Mouse (Mus musculus): ENCODE results near the gene Pdzk1. TPM values are rescaled to one million over a fixed set of nuclear protein-coding genes. Genes with fewer than 3 reads are reported as not detected.

The Pdzk1 gene
- 36.0 and 63.3 TPM in 2 replicates for polyA plus RNA-seq (2014; fragmentation: Nextera tagmentation; extraction: Ambion mirVana)

- WGBS = 76% methylated on average over 1 of the region's 1 CpGs
These were observed at the start of gene Pdzk1, which contains the start of gene Cd160 for GRCm38 (mm10) chr3:96828984-96829383. Pdzk1 (plus strand) TSS chr3:96829284. Cd160 (minus strand) TSS chr3:96829351.

DNA sequence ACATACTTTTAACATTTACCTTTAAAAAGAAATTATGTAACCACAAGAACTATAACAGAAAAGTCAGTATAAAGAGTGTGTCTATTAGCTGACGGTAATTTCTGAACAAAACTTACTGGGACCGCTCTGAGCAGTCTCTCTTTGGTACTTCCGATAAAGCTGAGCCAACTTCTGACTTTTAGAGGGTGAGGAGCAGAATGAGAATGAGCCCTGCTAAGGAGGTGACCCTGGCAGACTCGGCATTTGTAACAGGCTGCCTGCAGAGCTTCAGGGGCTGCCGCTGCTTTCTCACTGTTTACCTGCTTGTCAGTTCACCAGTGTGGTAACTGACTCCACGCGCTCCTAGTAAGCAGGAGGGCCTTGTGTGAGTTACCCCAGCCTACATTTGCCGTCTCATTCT, 46.8 kb upstream of the Pdzk1 start:
- 86% methylated on average over 8 of the region's 8 CpGs for whole genome bisulfite sequencing
- H3K9me3 ChIP-seq (ENCODE audit: control insufficient read depth, low read length) = no peaks in the 10 kb centered on the region
- no peak overlapping the region for H3K27ac ChIP-seq (ENCODE audit: low read depth, low read length)
- H3K4me3 ChIP-seq (ENCODE audit: low read length) = no peak overlapping the region
- H3K4me1 ChIP-seq (ENCODE audit: control insufficient read depth, insufficient read depth, low read length) = no peaks in the 10 kb centered on the region
- H3K36me3 ChIP-seq (ENCODE audit: control insufficient read depth, insufficient read depth, low read length) = peaks cover 22% of the 10 kb centered on the region
- ATAC-seq (ENCODE audit: low FRiP score, low TSS enrichment) = no peak
- H3K27me3 ChIP-seq (ENCODE audit: control insufficient read depth, insufficient read depth, low read length) = no peaks in the 10 kb centered on the region
- H3K4me2 ChIP-seq (replicated peaks; ENCODE audit: low read depth, low read length) = no peak overlapping the region
- no peak overlapping the region for H3K9ac ChIP-seq (ENCODE audit: low read depth, low read length)

More at GRCm38 (mm10) chr3:96828984-96829383, at the start of gene Pdzk1, which contains the start of gene Cd160:
- no peak for ATAC-seq (ENCODE audit: low FRiP score, low TSS enrichment)
- Histone ChIP-seq H3K4me3 (ENCODE audit: low read length) (no peak within 1 kb of the TSS), H3K27ac (ENCODE audit: low read depth, low read length) (no peak within 1 kb of the TSS), H3K9me3 (ENCODE audit: control insufficient read depth, low read length) (no peaks in the 10 kb centered on the region), H3K4me2 (replicated peaks; ENCODE audit: low read depth, low read length) (no peak within 1 kb of the TSS), H3K27me3 (ENCODE audit: control insufficient read depth, insufficient read depth, low read length) (no peaks in the 10 kb centered on the region), H3K4me1 (ENCODE audit: control insufficient read depth, insufficient read depth, low read length) (0 out of 2 replicates have a peak, but pooled peaks cover 2% of the 10 kb centered on the region), H3K36me3 (ENCODE audit: control insufficient read depth, insufficient read depth, low read length) (no peaks in the 10 kb centered on the region), H3K9ac (ENCODE audit: low read depth, low read length) (no peak within 1 kb of the TSS)

DNA sequence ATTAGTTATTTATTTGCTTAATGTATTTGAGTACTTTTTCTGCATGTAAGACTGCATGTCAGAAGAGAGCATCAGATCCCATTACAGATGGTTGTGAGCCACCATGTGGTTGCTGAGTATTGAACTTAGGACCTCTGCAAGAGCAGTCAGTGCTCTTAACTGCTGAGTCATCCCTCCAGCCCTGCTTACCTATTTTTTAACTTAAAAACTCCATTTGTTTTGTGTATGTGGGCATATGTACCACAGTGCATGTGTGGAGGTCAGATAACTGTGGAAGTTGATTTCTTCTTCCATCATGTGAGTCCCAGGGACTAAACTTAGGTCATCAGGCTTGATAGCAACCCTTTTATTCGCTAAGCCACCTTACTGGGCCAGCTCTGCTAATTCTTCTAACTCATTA, 41.3 kb upstream of the Pdzk1 start:
- no peak for ATAC-seq (ENCODE audit: low FRiP score, low TSS enrichment)
- no peaks in the 10 kb centered on the region for H3K4me1 ChIP-seq (ENCODE audit: control insufficient read depth, insufficient read depth, low read length)
- H3K9ac ChIP-seq (ENCODE audit: low read depth, low read length) = no peak overlapping the region
- H3K4me2 ChIP-seq (replicated peaks; ENCODE audit: low read depth, low read length) = no peak overlapping the region
- H3K9me3 ChIP-seq (ENCODE audit: control insufficient read depth, low read length) = no peaks in the 10 kb centered on the region
- no peak overlapping the region for H3K27ac ChIP-seq (ENCODE audit: low read depth, low read length)
- WGBS = 89% methylated on average over 1 of the region's 1 CpGs
- no peaks in the 10 kb centered on the region for H3K27me3 ChIP-seq (ENCODE audit: control insufficient read depth, insufficient read depth, low read length)
- no peak overlapping the region for H3K4me3 ChIP-seq (ENCODE audit: low read length)
- peaks cover 49% of the 10 kb centered on the region for H3K36me3 ChIP-seq (ENCODE audit: control insufficient read depth, insufficient read depth, low read length)

DNA sequence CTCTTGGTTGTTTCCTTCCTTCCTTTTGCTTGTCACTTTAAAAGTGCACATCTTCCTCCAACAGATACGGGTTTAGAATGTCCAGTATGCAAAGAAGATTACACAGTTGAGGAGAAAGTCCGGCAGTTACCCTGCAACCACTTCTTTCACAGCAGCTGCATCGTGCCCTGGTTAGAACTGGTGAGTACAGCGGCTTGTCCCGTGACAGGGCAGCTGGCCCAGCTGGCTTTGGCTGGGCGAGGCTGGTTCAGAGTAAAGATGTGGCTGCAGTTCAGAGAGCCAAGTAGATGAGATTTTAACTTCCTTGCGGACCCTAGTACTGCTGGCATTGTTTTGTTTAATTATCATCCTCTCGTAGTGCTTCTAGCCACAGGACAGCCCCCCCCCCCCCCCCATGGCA, 40.6 kb upstream of the Pdzk1 start:
- WGBS = 93% methylated on average over 8 of the region's 8 CpGs
- H3K9ac ChIP-seq (ENCODE audit: low read depth, low read length) = no peak overlapping the region
- H3K27ac ChIP-seq (ENCODE audit: low read depth, low read length) = no peak overlapping the region
- no peak overlapping the region for H3K4me3 ChIP-seq (ENCODE audit: low read length)
- H3K4me2 ChIP-seq (replicated peaks; ENCODE audit: low read depth, low read length) = no peak overlapping the region
- ATAC-seq (ENCODE audit: low FRiP score, low TSS enrichment) = no peak
- H3K4me1 ChIP-seq (ENCODE audit: control insufficient read depth, insufficient read depth, low read length) = no peaks in the 10 kb centered on the region
- no peaks in the 10 kb centered on the region for H3K27me3 ChIP-seq (ENCODE audit: control insufficient read depth, insufficient read depth, low read length)
- H3K36me3 ChIP-seq (ENCODE audit: control insufficient read depth, insufficient read depth, low read length) = peaks cover 49% of the 10 kb centered on the region
- no peaks in the 10 kb centered on the region for H3K9me3 ChIP-seq (ENCODE audit: control insufficient read depth, low read length)

DNA sequence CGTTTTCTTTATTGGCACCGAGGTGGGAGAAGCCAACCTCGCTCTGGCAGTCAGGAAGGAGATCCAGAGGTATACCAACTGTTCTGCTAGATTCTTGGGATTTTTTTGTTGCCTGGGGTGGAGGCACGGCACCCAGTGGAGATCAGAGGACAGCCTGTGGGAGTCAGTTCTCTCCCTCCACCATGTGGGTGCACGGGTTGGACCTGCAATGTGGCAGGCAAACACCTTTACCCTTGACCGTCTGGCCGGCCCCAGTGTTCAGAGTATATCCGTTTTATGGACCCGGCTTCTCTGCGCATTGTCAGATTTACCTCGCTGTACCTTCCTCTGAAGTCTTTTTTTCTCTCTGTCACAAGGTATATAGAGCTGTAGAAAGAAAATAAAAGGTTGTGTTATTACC, 28.8 kb upstream of the Pdzk1 start:
- H3K4me3 ChIP-seq (ENCODE audit: low read length) = no peak overlapping the region
- no peaks in the 10 kb centered on the region for H3K4me1 ChIP-seq (ENCODE audit: control insufficient read depth, insufficient read depth, low read length)
- no peak overlapping the region for H3K27ac ChIP-seq (ENCODE audit: low read depth, low read length)
- ATAC-seq (ENCODE audit: low FRiP score, low TSS enrichment) = no peak
- no peak overlapping the region for H3K9ac ChIP-seq (ENCODE audit: low read depth, low read length)
- no peaks in the 10 kb centered on the region for H3K27me3 ChIP-seq (ENCODE audit: control insufficient read depth, insufficient read depth, low read length)
- WGBS = 77% methylated on average over 11 of the region's 11 CpGs
- no peaks in the 10 kb centered on the region for H3K36me3 ChIP-seq (ENCODE audit: control insufficient read depth, insufficient read depth, low read length)
- no peaks in the 10 kb centered on the region for H3K9me3 ChIP-seq (ENCODE audit: control insufficient read depth, low read length)
- no peak overlapping the region for H3K4me2 ChIP-seq (replicated peaks; ENCODE audit: low read depth, low read length)

DNA sequence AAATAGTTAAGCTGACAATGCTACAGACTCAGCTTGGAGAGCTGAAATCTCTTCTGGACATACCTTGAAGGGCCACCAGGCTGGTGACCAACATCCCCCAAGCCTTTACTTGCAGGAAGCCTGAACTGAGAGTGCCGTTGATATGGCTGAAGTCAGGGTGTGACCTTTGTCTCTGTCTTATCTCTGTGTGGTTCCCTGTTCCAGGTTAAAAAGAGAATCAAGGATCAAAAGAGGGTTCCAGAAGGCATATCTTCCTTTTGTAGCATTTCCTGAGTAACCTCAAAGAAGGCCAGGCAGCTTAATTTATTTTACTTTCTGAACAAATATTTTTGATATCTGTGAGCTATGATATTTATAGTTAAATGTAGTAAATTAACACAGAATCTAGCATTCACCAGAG, 26.9 kb upstream of the Pdzk1 start:
- no peak overlapping the region for H3K4me3 ChIP-seq (ENCODE audit: low read length)

DNA sequence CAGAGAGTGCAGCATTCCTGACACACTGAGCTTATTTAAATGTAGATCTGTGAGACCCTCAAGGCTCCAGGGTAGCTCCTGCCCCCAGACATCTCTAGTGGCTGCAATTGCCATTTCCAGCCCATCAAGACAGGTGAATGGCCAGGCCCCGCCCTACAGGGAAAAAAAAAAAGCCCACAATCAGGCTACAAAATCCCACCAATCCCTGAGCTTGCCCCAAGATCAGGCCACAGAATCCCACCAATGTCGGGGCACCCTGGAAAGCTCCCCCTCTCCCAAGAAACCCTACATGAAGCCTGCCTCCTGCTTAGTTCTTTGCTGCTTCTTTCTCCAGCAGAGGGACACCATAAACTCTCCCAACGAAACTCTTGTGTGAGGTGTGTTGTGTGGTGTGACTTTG, 20.9 kb upstream of the Pdzk1 start:
- Histone ChIP-seq H3K36me3 (ENCODE audit: control insufficient read depth, insufficient read depth, low read length) (no peaks in the 10 kb centered on the region), H3K9me3 (ENCODE audit: control insufficient read depth, low read length) (no peaks in the 10 kb centered on the region), H3K9ac (ENCODE audit: low read depth, low read length) (no peak overlapping the region), H3K4me2 (replicated peaks; ENCODE audit: low read depth, low read length) (no peak overlapping the region), H3K27ac (ENCODE audit: low read depth, low read length) (no peak overlapping the region), H3K4me1 (ENCODE audit: control insufficient read depth, insufficient read depth, low read length) (no peaks in the 10 kb centered on the region), H3K27me3 (ENCODE audit: control insufficient read depth, insufficient read depth, low read length) (no peaks in the 10 kb centered on the region), H3K4me3 (ENCODE audit: low read length) (no peak overlapping the region)
- 80% methylated on average over 3 of the region's 3 CpGs for WGBS
- ATAC-seq (ENCODE audit: low FRiP score, low TSS enrichment) = no peak

More for the DNA sequence above, 26.9 kb upstream of the Pdzk1 start:
- Histone ChIP-seq H3K9ac (ENCODE audit: low read depth, low read length) (no peak overlapping the region), H3K4me2 (replicated peaks; ENCODE audit: low read depth, low read length) (no peak overlapping the region), H3K27ac (ENCODE audit: low read depth, low read length) (no peak overlapping the region), H3K36me3 (ENCODE audit: control insufficient read depth, insufficient read depth, low read length) (no peaks in the 10 kb centered on the region), H3K4me1 (ENCODE audit: control insufficient read depth, insufficient read depth, low read length) (no peaks in the 10 kb centered on the region), H3K9me3 (ENCODE audit: control insufficient read depth, low read length) (no peaks in the 10 kb centered on the region), H3K27me3 (ENCODE audit: control insufficient read depth, insufficient read depth, low read length) (no peaks in the 10 kb centered on the region)
- WGBS = 61% methylated on average over 1 of the region's 1 CpGs
- no peak for ATAC-seq (ENCODE audit: low FRiP score, low TSS enrichment)

DNA sequence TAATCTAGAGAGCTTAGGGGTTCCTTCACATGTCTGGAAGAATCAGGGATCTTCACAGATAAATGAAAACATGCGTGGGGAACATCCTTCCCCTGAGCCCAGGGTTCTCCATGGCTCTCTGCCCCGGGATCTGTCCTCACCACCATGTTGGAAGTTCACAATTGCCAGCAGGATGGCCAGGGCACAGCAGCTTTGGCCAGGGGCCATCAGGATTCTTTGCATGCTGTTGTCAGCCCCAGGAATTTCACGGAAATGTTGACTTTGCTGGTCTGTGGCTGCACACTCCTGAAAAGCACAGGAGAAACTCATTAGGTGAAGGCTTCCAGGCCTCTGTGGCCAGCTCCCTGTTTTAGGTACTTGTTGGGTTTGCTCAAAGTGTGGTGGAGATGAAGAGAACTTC, 20.4 kb upstream of the Pdzk1 start:
- Histone ChIP-seq H3K4me2 (replicated peaks; ENCODE audit: low read depth, low read length) (no peak overlapping the region), H3K27me3 (ENCODE audit: control insufficient read depth, insufficient read depth, low read length) (no peaks in the 10 kb centered on the region), H3K9me3 (ENCODE audit: control insufficient read depth, low read length) (no peaks in the 10 kb centered on the region), H3K27ac (ENCODE audit: low read depth, low read length) (no peak overlapping the region), H3K4me3 (ENCODE audit: low read length) (no peak overlapping the region), H3K9ac (ENCODE audit: low read depth, low read length) (no peak overlapping the region), H3K36me3 (ENCODE audit: control insufficient read depth, insufficient read depth, low read length) (no peaks in the 10 kb centered on the region), H3K4me1 (ENCODE audit: control insufficient read depth, insufficient read depth, low read length) (peaks cover 4% of the 10 kb centered on the region; the same call in 1 of the 2 replicates)
- 84% methylated on average over 3 of the region's 3 CpGs for WGBS
- no peak for ATAC-seq (ENCODE audit: low FRiP score, low TSS enrichment)

DNA sequence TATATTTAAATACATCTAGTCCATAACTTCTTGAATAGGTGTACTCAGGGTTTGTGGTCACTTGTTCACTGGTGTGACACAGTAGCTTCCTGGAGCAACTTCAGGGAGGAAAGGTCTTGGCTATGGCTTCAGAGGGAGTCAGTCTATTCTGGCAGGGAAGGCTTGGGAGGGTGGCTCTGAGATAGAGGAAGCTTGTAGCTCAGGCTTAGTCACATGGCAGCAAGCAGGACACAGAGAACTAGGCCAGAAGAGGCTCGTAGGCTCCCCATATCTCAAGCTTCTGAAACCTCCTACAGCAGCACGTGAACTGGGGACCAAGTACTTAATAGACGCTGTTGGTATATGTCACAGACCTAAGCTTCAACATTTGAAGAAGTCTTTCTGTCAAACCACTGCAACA, 17.9 kb upstream of the Pdzk1 start:
- no peaks in the 10 kb centered on the region for H3K27me3 ChIP-seq (ENCODE audit: control insufficient read depth, insufficient read depth, low read length)
- 91% methylated on average over 3 of the region's 3 CpGs for WGBS
- no peaks in the 10 kb centered on the region for H3K36me3 ChIP-seq (ENCODE audit: control insufficient read depth, insufficient read depth, low read length)
- no peak overlapping the region for H3K27ac ChIP-seq (ENCODE audit: low read depth, low read length)
- no peaks in the 10 kb centered on the region for H3K9me3 ChIP-seq (ENCODE audit: control insufficient read depth, low read length)
- peaks cover 5% of the 10 kb centered on the region; the same call in 1 of the 2 replicates for H3K4me1 ChIP-seq (ENCODE audit: control insufficient read depth, insufficient read depth, low read length)
- no peak overlapping the region for H3K9ac ChIP-seq (ENCODE audit: low read depth, low read length)
- H3K4me2 ChIP-seq (replicated peaks; ENCODE audit: low read depth, low read length) = no peak overlapping the region
- H3K4me3 ChIP-seq (ENCODE audit: low read length) = no peak overlapping the region
- ATAC-seq (ENCODE audit: low FRiP score, low TSS enrichment) = no peak

All from kidney, embryonic 14.5 days (tissue).